Comparison of ENCODE assay signal across 8 mouse cellular contexts in the genomic region with DNA sequence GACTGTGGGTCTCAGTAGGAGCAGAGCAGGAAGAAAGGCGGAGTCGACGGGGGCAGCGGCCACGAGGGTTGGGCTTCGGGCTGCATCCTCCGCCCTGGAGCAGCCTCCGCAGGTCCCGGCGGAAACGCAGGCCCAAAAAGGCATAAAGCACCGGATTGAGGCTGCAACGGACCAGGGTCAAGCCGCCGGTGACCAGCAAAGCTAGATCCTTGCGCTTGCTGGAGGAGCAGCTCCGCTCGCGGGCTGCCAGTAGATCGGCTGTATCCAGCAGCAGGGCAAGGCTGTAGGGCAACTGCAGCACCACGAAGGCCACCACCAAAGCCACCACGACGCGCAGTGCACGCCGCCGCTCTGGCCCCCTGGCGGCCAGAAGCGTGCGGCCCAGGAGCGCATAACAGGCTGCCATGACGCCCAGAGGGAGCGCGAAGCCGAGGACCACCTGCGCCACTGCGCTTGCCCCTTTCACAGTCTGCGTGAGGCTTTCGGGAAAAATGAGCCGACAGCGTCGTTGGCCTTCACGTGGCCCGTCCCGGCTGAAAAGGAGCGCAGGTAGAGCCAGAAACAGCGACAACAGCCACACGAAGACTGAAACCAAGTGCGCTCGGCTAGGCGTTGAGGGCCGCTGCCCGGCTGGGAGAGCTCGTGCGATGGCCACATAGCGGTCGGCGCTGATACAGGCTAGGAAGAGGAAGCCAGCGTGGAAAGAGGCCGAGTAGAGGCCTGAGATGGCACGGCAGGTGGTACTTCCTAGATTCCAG. TPM values are rescaled to one million over a fixed set of nuclear protein-coding genes. Genes with fewer than 3 reads are reported as not detected.
DNase-seq lines count a peak whose midpoint lies in the region; ATAC-seq and TF ChIP-seq lines count a peak whose summit lies in the region.

No protein-coding gene starts in this region.

- 0 out of 2 replicates have a peak, but pooled peaks have one; percentile 11 for TF ChIP-seq CTCF in E14TG2a.4 (conservative IDR thresholded peaks at IDR 0.05; ENCODE audit: low read length)
- peak; percentile 84 for TF ChIP-seq CTCF in heart, postnatal 0 days (IDR thresholded peaks at IDR 0.05; ENCODE audit: low read depth)

- peak overlapping the region; percentile 62 for H3K4me3 ChIP-seq in E14TG2a.4 (replicated peaks; ENCODE audit: low read length)
- H3K4me3 ChIP-seq in heart, postnatal 0 days (ENCODE audit: low read depth, low read length), result peak overlapping the region; percentile 36
- peak overlapping the region; percentile 75 for H3K4me3 ChIP-seq in lung, embryonic 15.5 days
- peak overlapping the region; percentile 35 for H3K4me3 ChIP-seq in neural tube, embryonic 15.5 days (replicated peaks)

- peak; percentile 86 for DNase-seq in brain, adult 2 months (ENCODE audit: low read depth, low spot score)
- DNase-seq in heart, postnatal 0 days (ENCODE audit: low spot score), result peak; percentile 79
- DNase-seq in kidney, postnatal 10 days, result peak; percentile 92
- peak; percentile 80 for DNase-seq in thymus, postnatal 25 days

- WGBS in heart, postnatal 0 days, result 2% methylated on average over 61 of the region's 61 CpGs
- 2% methylated on average over 61 of the region's 61 CpGs for WGBS in lung, embryonic 15.5 days
- WGBS in neural tube, embryonic 15.5 days, result under 1% methylated on average over 61 of the region's 61 CpGs

- H3K4me1 ChIP-seq in E14TG2a.4 (replicated peaks; ENCODE audit: low read depth, low read length), result peaks cover 84% of the 10 kb centered on the region
- peaks cover 36% of the 10 kb centered on the region for H3K4me1 ChIP-seq in heart, postnatal 0 days (ENCODE audit: control insufficient read depth, insufficient read depth)
- peaks cover 67% of the 10 kb centered on the region for H3K4me1 ChIP-seq in lung, embryonic 15.5 days
- peaks cover 90% of the 10 kb centered on the region for H3K4me1 ChIP-seq in neural tube, embryonic 15.5 days

- H3K4me2 ChIP-seq in heart, postnatal 0 days (ENCODE audit: low read depth, low read length), result peak overlapping the region; percentile 61
- H3K4me2 ChIP-seq in lung, embryonic 15.5 days, result peak overlapping the region; percentile 70
- H3K4me2 ChIP-seq in neural tube, embryonic 15.5 days, result peak overlapping the region; percentile 75

- no peak overlapping the region; the same call in 1 of the 2 replicates for H3K9ac ChIP-seq in heart, postnatal 0 days (replicated peaks; ENCODE audit: low read depth, low read length)
- H3K9ac ChIP-seq in lung, embryonic 15.5 days, result peak overlapping the region; percentile 34; the same call in 1 of the 2 replicates
- H3K9ac ChIP-seq in neural tube, embryonic 15.5 days (replicated peaks), result peak overlapping the region; percentile 41

- H3K36me3 ChIP-seq in E14TG2a.4 (ENCODE audit: insufficient read depth, low read length), result no peaks in the 10 kb centered on the region
- no peaks in the 10 kb centered on the region for H3K36me3 ChIP-seq in heart, postnatal 0 days (replicated peaks; ENCODE audit: control insufficient read depth, insufficient read depth, low read length)
- H3K36me3 ChIP-seq in lung, embryonic 15.5 days, result no peaks in the 10 kb centered on the region
- H3K36me3 ChIP-seq in neural tube, embryonic 15.5 days, result no peaks in the 10 kb centered on the region

- peak; percentile 80 for ATAC-seq in erythroid progenitor cell, adult 5-6 weeks (replicated peaks; ENCODE audit: low FRiP score, poor library complexity, severe bottlenecking)
- ATAC-seq in heart, postnatal 0 days (ENCODE audit: insufficient read depth, low read depth), result peak; percentile 54
- peak; percentile 53 for ATAC-seq in lung, embryonic 15.5 days (ENCODE audit: borderline replicate concordance, extremely low read depth, low FRiP score, low TSS enrichment)
- ATAC-seq in neural tube, embryonic 15.5 days (ENCODE audit: low FRiP score), result 0 out of 2 replicates have a peak, but pooled peaks have one; percentile 19

- peaks cover 91% of the 10 kb centered on the region for H3K27me3 ChIP-seq in E14TG2a.4 (ENCODE audit: insufficient read depth, low read length)
- peaks cover 9% of the 10 kb centered on the region for H3K27me3 ChIP-seq in heart, postnatal 0 days (ENCODE audit: control insufficient read depth, insufficient read depth, low read length)
- peaks cover 44% of the 10 kb centered on the region for H3K27me3 ChIP-seq in lung, embryonic 15.5 days
- H3K27me3 ChIP-seq in neural tube, embryonic 15.5 days (replicated peaks), result peaks cover 36% of the 10 kb centered on the region

- H3K9me3 ChIP-seq in E14TG2a.4 (ENCODE audit: low read length), result no peaks in the 10 kb centered on the region
- no peaks in the 10 kb centered on the region for H3K9me3 ChIP-seq in heart, postnatal 0 days (replicated peaks; ENCODE audit: control insufficient read depth, low read length)
- no peaks in the 10 kb centered on the region for H3K9me3 ChIP-seq in lung, embryonic 15.5 days
- H3K9me3 ChIP-seq in neural tube, embryonic 15.5 days (replicated peaks), result no peaks in the 10 kb centered on the region

- H3K27ac ChIP-seq in heart, postnatal 0 days (ENCODE audit: low read depth), result peak overlapping the region; percentile 82
- H3K27ac ChIP-seq in lung, embryonic 15.5 days, result peak overlapping the region; percentile 80
- peak overlapping the region; percentile 63 for H3K27ac ChIP-seq in neural tube, embryonic 15.5 days (replicated peaks)

- no peak for TF ChIP-seq EP300 in heart, postnatal 0 days (IDR thresholded peaks at IDR 0.05; ENCODE audit: low read depth)

RNA-seq across cellular contexts. Expression of a gene that starts 1.4 kb away (rescaled TPM):
- not detected in 2 replicates for total RNA-seq in erythroid progenitor cell, adult 5-6 weeks (2015; ENCODE audit: low replicate concordance)
- not detected in 2 replicates for total RNA-seq in erythroid progenitor cell, adult 5-6 weeks (2017; ENCODE audit: low replicate concordance)
- 0.19 TPM in 1 of 2 replicates, not detected in the other for total RNA-seq in heart, postnatal 0 days (2014; rRNA removed; ENCODE audit: low replicate concordance)
- 0.31 and 0.52 TPM in 2 replicates for polyA plus RNA-seq in heart, postnatal 0 days (2015; fragmentation: Nextera tagmentation; extraction: Ambion mirVana)
- polyA plus RNA-seq in lung, embryonic 15.5 days (2015; fragmentation: Nextera tagmentation; extraction: Ambion mirVana), result 0.24 and 0.55 TPM in 2 replicates
- 0.51 and 0.70 TPM in 2 replicates for polyA plus RNA-seq in neural tube, embryonic 15.5 days (2015; fragmentation: Nextera tagmentation; extraction: Ambion mirVana)

RNA-seq across cellular contexts. Expression of a gene that starts 2.7 kb away (rescaled TPM):
- not detected in 2 replicates for total RNA-seq in erythroid progenitor cell, adult 5-6 weeks (2015; ENCODE audit: low replicate concordance)
- not detected in 2 replicates for total RNA-seq in erythroid progenitor cell, adult 5-6 weeks (2017; ENCODE audit: low replicate concordance)
- total RNA-seq in heart, postnatal 0 days (2014; rRNA removed; ENCODE audit: low replicate concordance), result 22.0 and 23.2 TPM in 2 replicates
- polyA plus RNA-seq in heart, postnatal 0 days (2015; fragmentation: Nextera tagmentation; extraction: Ambion mirVana), result 9.5 and 10.6 TPM in 2 replicates
- polyA plus RNA-seq in lung, embryonic 15.5 days (2015; fragmentation: Nextera tagmentation; extraction: Ambion mirVana), result 19.8 and 19.9 TPM in 2 replicates
- 9.2 and 9.5 TPM in 2 replicates for polyA plus RNA-seq in neural tube, embryonic 15.5 days (2015; fragmentation: Nextera tagmentation; extraction: Ambion mirVana)

RNA-seq across cellular contexts. Expression of a gene that starts 3.5 kb away (rescaled TPM):
- not detected in 2 replicates for total RNA-seq in erythroid progenitor cell, adult 5-6 weeks (2015; ENCODE audit: low replicate concordance)
- not detected in 2 replicates for total RNA-seq in erythroid progenitor cell, adult 5-6 weeks (2017; ENCODE audit: low replicate concordance)
- total RNA-seq in heart, postnatal 0 days (2014; rRNA removed; ENCODE audit: low replicate concordance), result 0.54 and 1.4 TPM in 2 replicates
- 0.20 and 0.21 TPM in 2 replicates for polyA plus RNA-seq in heart, postnatal 0 days (2015; fragmentation: Nextera tagmentation; extraction: Ambion mirVana)
- polyA plus RNA-seq in lung, embryonic 15.5 days (2015; fragmentation: Nextera tagmentation; extraction: Ambion mirVana), result 1.1 and 1.4 TPM in 2 replicates
- 11.2 and 12.3 TPM in 2 replicates for polyA plus RNA-seq in neural tube, embryonic 15.5 days (2015; fragmentation: Nextera tagmentation; extraction: Ambion mirVana)

RNA-seq across cellular contexts. Expression of a gene that starts 18.1 kb away (rescaled TPM):
- not detected in 2 replicates for total RNA-seq in erythroid progenitor cell, adult 5-6 weeks (2015; ENCODE audit: low replicate concordance)
- total RNA-seq in erythroid progenitor cell, adult 5-6 weeks (2017; ENCODE audit: low replicate concordance), result not detected in 2 replicates
- 0.08 TPM in 1 of 2 replicates, not detected in the other for total RNA-seq in heart, postnatal 0 days (2014; rRNA removed; ENCODE audit: low replicate concordance)
- polyA plus RNA-seq in heart, postnatal 0 days (2015; fragmentation: Nextera tagmentation; extraction: Ambion mirVana), result 1.8 and 2.1 TPM in 2 replicates
- polyA plus RNA-seq in lung, embryonic 15.5 days (2015; fragmentation: Nextera tagmentation; extraction: Ambion mirVana), result 3.5 and 3.6 TPM in 2 replicates
- polyA plus RNA-seq in neural tube, embryonic 15.5 days (2015; fragmentation: Nextera tagmentation; extraction: Ambion mirVana), result 49.9 and 60.7 TPM in 2 replicates

RNA-seq across cellular contexts. Expression of a gene that starts 52.5 kb away (rescaled TPM):
- total RNA-seq in erythroid progenitor cell, adult 5-6 weeks (2015; ENCODE audit: low replicate concordance), result 32.3 and 58.4 TPM in 2 replicates
- 43.8 and 53.9 TPM in 2 replicates for total RNA-seq in erythroid progenitor cell, adult 5-6 weeks (2017; ENCODE audit: low replicate concordance)
- 12.0 and 16.4 TPM in 2 replicates for total RNA-seq in heart, postnatal 0 days (2014; rRNA removed; ENCODE audit: low replicate concordance)
- polyA plus RNA-seq in heart, postnatal 0 days (2015; fragmentation: Nextera tagmentation; extraction: Ambion mirVana), result 12.1 and 13.1 TPM in 2 replicates
- 16.2 and 19.2 TPM in 2 replicates for polyA plus RNA-seq in lung, embryonic 15.5 days (2015; fragmentation: Nextera tagmentation; extraction: Ambion mirVana)
- polyA plus RNA-seq in neural tube, embryonic 15.5 days (2015; fragmentation: Nextera tagmentation; extraction: Ambion mirVana), result 25.4 and 26.1 TPM in 2 replicates

Comparison
In these comparisons a context has a peak if more than half of its experiments do, and no peak if none do; other contexts are left out.
1. Peak in every context shown above with its lines: DNase-seq, ATAC-seq, H3K4me3 ChIP-seq and H3K27ac ChIP-seq.
2. ATAC-seq: peak in every context shown above with its lines; median percentile 80 in erythroid progenitor cell, adult 5-6 weeks; 54 in heart, postnatal 0 days; 53 in lung, embryonic 15.5 days; 19 in neural tube, embryonic 15.5 days.